8 mouse cellular contexts compared by ENCODE assay signal in genomic region chr12:99150126-99150525, GRCm38 (mm10).
DNase-seq lines count a peak whose midpoint lies in the region; ATAC-seq lines count a peak whose summit lies in the region.
"Had no signal": no experiment of that assay in that cellular context is flagged by ENCODE, and none has a peak within 500 bp of the region (broad histone marks: within the 10 kb centered on the region; RNA-seq: fewer than 3 reads in every experiment).

No protein-coding gene starts in this region.

- no peak for ATAC-seq in liver, embryonic 12.5 days
- ATAC-seq in megakaryocyte-erythroid progenitor cell, adult 5-6 weeks (replicated peaks; ENCODE audit: low FRiP score, low TSS enrichment, poor library complexity, severe bottlenecking) = peak; percentile 71

- H3K9me3 ChIP-seq in liver, embryonic 12.5 days (replicated peaks) = no peaks in the 10 kb centered on the region
- H3K9me3 ChIP-seq: heart, embryonic 15.5 days had no signal

- H3K36me3 ChIP-seq in liver, embryonic 12.5 days = no peaks in the 10 kb centered on the region
- H3K36me3 ChIP-seq: heart, embryonic 15.5 days had no signal

- H3K4me2 ChIP-seq in liver, embryonic 12.5 days = no peak overlapping the region
- H3K4me2 ChIP-seq: heart, embryonic 15.5 days had no signal

- no peaks in the 10 kb centered on the region for H3K4me1 ChIP-seq in liver, embryonic 12.5 days

- WGBS in liver, embryonic 12.5 days (ENCODE audit: insufficient replicate concordance) = 41% methylated on average over 4 of the region's 4 CpGs

- DNase-seq in liver (peak; percentile 52), WW6 (ENCODE audit: low read depth, low spot score) (peak; percentile 43)
- peak; percentile 72 to 79 for DNase-seq in cerebellum, postnatal 10 days
- DNase-seq in heart, postnatal 4 days = peak; percentile 69
- DNase-seq in thymus, adult 18-20 months = peak; percentile 21 to 33

- no peaks in the 10 kb centered on the region; the same call in 1 of the 2 replicates for H3K27me3 ChIP-seq in liver, embryonic 12.5 days (replicated peaks)
- H3K27me3 ChIP-seq: heart, embryonic 15.5 days had no signal

- no peak overlapping the region for H3K27ac ChIP-seq in liver, embryonic 12.5 days
- H3K27ac ChIP-seq: heart, embryonic 15.5 days had no signal

- H3K9ac ChIP-seq in liver, embryonic 12.5 days = no peak overlapping the region
- H3K9ac ChIP-seq: heart, embryonic 15.5 days had no signal

- no peak overlapping the region for H3K4me3 ChIP-seq in liver, embryonic 12.5 days
- H3K4me3 ChIP-seq: heart, embryonic 15.5 days had no signal
